Mouse (Mus musculus): ENCODE measurements around the gene Gse1. TPM values are rescaled to one million over a fixed set of nuclear protein-coding genes. Genes with fewer than 3 reads are reported as not detected.

The Gse1 gene
- polyA plus RNA-seq, 1 experiment from 2014 or later: 9.6 TPM

GRCm38 (mm10) chr8:120393085-120393484 is 164.8 kb downstream of the Gse1 start:
- WGBS: 74% methylated on average over 11 of the region's 11 CpGs
- Histone ChIP-seq H3K9me3 (0 out of 2 replicates have a peak, but pooled peaks cover 4% of the 10 kb centered on the region), H3K27ac (no peak overlapping the region), H3K36me3 (no peaks in the 10 kb centered on the region), H3K27me3 (no peaks in the 10 kb centered on the region), H3K4me2 (no peak overlapping the region), H3K4me1 (peaks cover 41% of the 10 kb centered on the region), H3K4me3 (no peak overlapping the region), H3K9ac (no peak overlapping the region)
- no peak for ATAC-seq (ENCODE audit: borderline replicate concordance, extremely low read depth, low FRiP score, low TSS enrichment)

- H3K9ac ChIP-seq: no peak overlapping the region
- no peaks in the 10 kb centered on the region for H3K36me3 ChIP-seq
- H3K27ac ChIP-seq: no peak overlapping the region
- 0 out of 2 replicates have a peak, but pooled peaks cover 4% of the 10 kb centered on the region for H3K9me3 ChIP-seq
- H3K4me2 ChIP-seq: no peak overlapping the region
- H3K4me1 ChIP-seq: peaks cover 46% of the 10 kb centered on the region
- H3K27me3 ChIP-seq: no peaks in the 10 kb centered on the region
- 63% methylated on average over 9 of the region's 9 CpGs for WGBS
- H3K4me3 ChIP-seq: no peak overlapping the region
- ATAC-seq (ENCODE audit: borderline replicate concordance, extremely low read depth, low FRiP score, low TSS enrichment): peak; percentile 6; the same call in 1 of the 2 replicates
Observed at GRCm38 (mm10) chr8:120393871-120394275, 165.6 kb downstream of the Gse1 start.

GRCm38 (mm10) chr8:120395892-120396291 is 167.6 kb downstream of the Gse1 start:
- no peaks in the 10 kb centered on the region for H3K36me3 ChIP-seq
- peaks cover 59% of the 10 kb centered on the region for H3K4me1 ChIP-seq
- H3K27ac ChIP-seq: no peak overlapping the region
- no peak overlapping the region for H3K4me2 ChIP-seq
- 0 out of 2 replicates have a peak, but pooled peaks cover 4% of the 10 kb centered on the region for H3K9me3 ChIP-seq
- no peak for ATAC-seq (ENCODE audit: borderline replicate concordance, extremely low read depth, low FRiP score, low TSS enrichment)
- H3K9ac ChIP-seq: no peak overlapping the region
- no peak overlapping the region for H3K4me3 ChIP-seq
- WGBS: 90% methylated on average over 3 of the region's 3 CpGs
- no peaks in the 10 kb centered on the region for H3K27me3 ChIP-seq

- Histone ChIP-seq H3K9me3 (0 out of 2 replicates have a peak, but pooled peaks cover 4% of the 10 kb centered on the region), H3K4me2 (no peak overlapping the region), H3K4me1 (peaks cover 52% of the 10 kb centered on the region), H3K27me3 (no peaks in the 10 kb centered on the region), H3K9ac (no peak overlapping the region), H3K27ac (peak overlapping the region; percentile 51), H3K4me3 (no peak overlapping the region), H3K36me3 (no peaks in the 10 kb centered on the region)
- no peak for ATAC-seq (ENCODE audit: borderline replicate concordance, extremely low read depth, low FRiP score, low TSS enrichment)
- WGBS: 51% methylated on average over 3 of the region's 3 CpGs
Observed at GRCm38 (mm10) chr8:120396756-120397155, 168.5 kb downstream of the Gse1 start.

GRCm38 (mm10) chr8:120397444-120398411 is 169.5 kb downstream of the Gse1 start:
- Histone ChIP-seq H3K4me2 (no peak overlapping the region), H3K4me3 (no peak overlapping the region), H3K27me3 (no peaks in the 10 kb centered on the region), H3K9me3 (0 out of 2 replicates have a peak, but pooled peaks cover 4% of the 10 kb centered on the region), H3K27ac (peak overlapping the region; percentile 40), H3K4me1 (peaks cover 49% of the 10 kb centered on the region), H3K36me3 (no peaks in the 10 kb centered on the region), H3K9ac (no peak overlapping the region)
- 44% methylated on average over 15 of the region's 15 CpGs for WGBS
- no peak for ATAC-seq (ENCODE audit: borderline replicate concordance, extremely low read depth, low FRiP score, low TSS enrichment)

- 31% methylated on average over 33 of the region's 33 CpGs for WGBS
- no peaks in the 10 kb centered on the region for H3K27me3 ChIP-seq
- peak overlapping the region; percentile 54; the same call in 1 of the 2 replicates for H3K27ac ChIP-seq
- peaks cover 36% of the 10 kb centered on the region for H3K4me1 ChIP-seq
- no peaks in the 10 kb centered on the region for H3K36me3 ChIP-seq
- H3K9me3 ChIP-seq: 0 out of 2 replicates have a peak, but pooled peaks cover 4% of the 10 kb centered on the region
- H3K4me2 ChIP-seq: peak overlapping the region; percentile 48
- no peak overlapping the region for H3K9ac ChIP-seq
- H3K4me3 ChIP-seq: peak overlapping the region; percentile 3; the same call in 1 of the 2 replicates
- ATAC-seq (ENCODE audit: borderline replicate concordance, extremely low read depth, low FRiP score, low TSS enrichment): no peak
Observed at GRCm38 (mm10) chr8:120399212-120399934, 171.1 kb downstream of the Gse1 start.

GRCm38 (mm10) chr8:120401216-120401615 is 173.0 kb downstream of the Gse1 start:
- Histone ChIP-seq H3K9ac (no peak overlapping the region), H3K4me3 (no peak overlapping the region), H3K9me3 (0 out of 2 replicates have a peak, but pooled peaks cover under 1% of the 10 kb centered on the region), H3K4me1 (peaks cover 35% of the 10 kb centered on the region), H3K27me3 (no peaks in the 10 kb centered on the region), H3K36me3 (no peaks in the 10 kb centered on the region), H3K4me2 (no peak overlapping the region), H3K27ac (no peak overlapping the region)
- no peak for ATAC-seq (ENCODE audit: borderline replicate concordance, extremely low read depth, low FRiP score, low TSS enrichment)
- 74% methylated on average over 2 of the region's 2 CpGs for WGBS

- no peaks in the 10 kb centered on the region for H3K36me3 ChIP-seq
- WGBS: 76% methylated on average over 7 of the region's 7 CpGs
- no peaks in the 10 kb centered on the region for H3K9me3 ChIP-seq
- peaks cover 33% of the 10 kb centered on the region for H3K4me1 ChIP-seq
- no peak overlapping the region for H3K4me3 ChIP-seq
- H3K4me2 ChIP-seq: no peak overlapping the region
- H3K9ac ChIP-seq: no peak overlapping the region
- ATAC-seq (ENCODE audit: borderline replicate concordance, extremely low read depth, low FRiP score, low TSS enrichment): no peak
- no peaks in the 10 kb centered on the region for H3K27me3 ChIP-seq
- no peak overlapping the region for H3K27ac ChIP-seq
Observed at GRCm38 (mm10) chr8:120401712-120402111, 173.5 kb downstream of the Gse1 start.

GRCm38 (mm10) chr8:120403606-120404269 is 175.5 kb downstream of the Gse1 start:
- no peaks in the 10 kb centered on the region for H3K27me3 ChIP-seq
- no peak overlapping the region for H3K27ac ChIP-seq
- no peak overlapping the region for H3K4me2 ChIP-seq
- peaks cover 32% of the 10 kb centered on the region for H3K4me1 ChIP-seq
- no peaks in the 10 kb centered on the region for H3K36me3 ChIP-seq
- H3K9ac ChIP-seq: no peak overlapping the region
- 85% methylated on average over 7 of the region's 7 CpGs for WGBS
- no peak for ATAC-seq (ENCODE audit: borderline replicate concordance, extremely low read depth, low FRiP score, low TSS enrichment)
- no peaks in the 10 kb centered on the region for H3K9me3 ChIP-seq
- H3K4me3 ChIP-seq: no peak overlapping the region

- 53% methylated on average over 7 of the region's 7 CpGs for WGBS
- Histone ChIP-seq H3K4me2 (no peak overlapping the region), H3K27me3 (no peaks in the 10 kb centered on the region), H3K4me1 (peaks cover 31% of the 10 kb centered on the region), H3K9ac (no peak overlapping the region), H3K4me3 (no peak overlapping the region), H3K27ac (no peak overlapping the region), H3K36me3 (no peaks in the 10 kb centered on the region), H3K9me3 (no peaks in the 10 kb centered on the region)
- no peak; the same call in 1 of the 2 replicates for ATAC-seq (ENCODE audit: borderline replicate concordance, extremely low read depth, low FRiP score, low TSS enrichment)
Observed at GRCm38 (mm10) chr8:120404609-120405036, 176.4 kb downstream of the Gse1 start.

- Histone ChIP-seq H3K9me3 (no peaks in the 10 kb centered on the region), H3K4me2 (no peak overlapping the region), H3K36me3 (no peaks in the 10 kb centered on the region), H3K9ac (no peak overlapping the region), H3K4me1 (peaks cover 30% of the 10 kb centered on the region), H3K27ac (no peak overlapping the region), H3K4me3 (no peak overlapping the region), H3K27me3 (no peaks in the 10 kb centered on the region)
- ATAC-seq (ENCODE audit: borderline replicate concordance, extremely low read depth, low FRiP score, low TSS enrichment): no peak
- WGBS: 86% methylated on average over 12 of the region's 12 CpGs
Observed at GRCm38 (mm10) chr8:120406008-120406632, 177.9 kb downstream of the Gse1 start.

All from lung, embryonic 15.5 days (tissue).